Mouse (Mus musculus): Measurements from ENCODE around the gene Ptcd1.

- TF ChIP-seq POLR2A (IDR thresholded peaks at IDR 0.05; ENCODE audit: low read depth, low read length) (no peak), CTCF (IDR thresholded peaks at IDR 0.05; ENCODE audit: extremely low read depth, insufficient read depth, insufficient read length, insufficient replicate concordance) (no peak)
Measured at GRCm38 (mm10) chr5:145098340-145098821, 68.5 kb downstream of the Ptcd1 start.
